ENCODE assay signal across 17 mouse cellular contexts in the genomic region with DNA sequence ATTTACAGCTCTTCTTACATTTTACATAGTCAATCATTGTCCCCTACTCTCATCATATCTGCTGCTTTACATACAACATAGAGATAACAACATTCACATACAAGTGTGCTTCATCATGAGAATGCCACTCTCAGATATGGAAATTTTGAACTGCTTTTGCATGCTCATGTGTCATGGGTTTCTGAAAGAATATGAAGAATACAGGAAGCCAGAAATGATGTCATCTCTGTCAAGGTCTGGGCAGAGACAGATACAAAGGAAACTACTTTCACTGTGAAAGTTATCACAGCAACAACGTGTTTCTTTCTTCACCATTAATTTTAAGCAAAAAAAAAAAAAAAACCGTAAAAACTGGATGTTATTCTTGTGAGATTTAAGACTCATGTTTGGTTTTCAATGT.
A peak's percentile ranks its signal among the peaks of the same experiment; 100 is the strongest.
DNase-seq lines count a peak whose midpoint lies in the region; TF ChIP-seq lines count a peak whose summit lies in the region.
"Had no signal": no experiment of that assay in that cellular context is flagged by ENCODE, and none has a peak within 500 bp of the region (broad histone marks: within the 10 kb centered on the region; RNA-seq: fewer than 3 reads in every experiment).

No protein-coding gene starts in this region.

- TF ChIP-seq EP300 in CH12.LX (IDR thresholded peaks at IDR 0.05; ENCODE audit: low read length): no peak

- H3K27me3 ChIP-seq in CH12.LX (replicated peaks): no peaks in the 10 kb centered on the region

- H3K9me3 ChIP-seq in CH12.LX (replicated peaks; ENCODE audit: low read length): no peaks in the 10 kb centered on the region
- H3K9me3 ChIP-seq: G1E had no signal

- no peak overlapping the region for H3K4me2 ChIP-seq in CH12.LX (ENCODE audit: insufficient read depth, low read depth, poor library complexity, severe bottlenecking)

- in situ Hi-C loops in CH12.LX (cut with MboI; ENCODE audit: low pct_ligation_motif_present, low pct_unique_long_range_greater_than_20kb, low sequenced_read_pairs): no loop called here

- H3K36me3 ChIP-seq in CH12.LX (replicated peaks in 1 of 2; ENCODE audit: control insufficient read depth in 1 of 2, insufficient read depth in 1 of 2, low read length in 1 of 2): no peaks in the 10 kb centered on the region
- H3K36me3 ChIP-seq: G1E had no signal

- no peak overlapping the region for H3K4me3 ChIP-seq in CH12.LX (replicated peaks in 1 of 3; ENCODE audit: low read depth in 2 of 3, low read length in 2 of 3, poor library complexity in 1 of 3)

- TF ChIP-seq POLR2A in CH12.LX (IDR thresholded peaks at IDR 0.05; ENCODE audit: low read depth, low read length): no peak

- DNase-seq in 416B (ENCODE audit: low read depth): peak; percentile 21
- peak; percentile 67 for DNase-seq in CH12.LX (ENCODE audit: extremely low read depth)
- DNase-seq in thymus, postnatal 25 days: no peak
- DNase-seq in kidney, adult 9 months: no peak
- DNase-seq: adrenal gland, adult 2 months; adrenal gland, adult 8-10 months; adrenal gland, postnatal 10 days; adrenal gland, postnatal 14 days; adrenal gland, postnatal 25 days; adrenal gland, postnatal 36 days; B cell, adult 2 months; cerebellum, adult 11 months; cerebellum, adult 11-12 months; cerebellum, adult 18-20 months; cerebellum, adult 2 months; cerebellum, adult 8-10 months had no signal

- TF ChIP-seq RAD21 in CH12.LX (IDR thresholded peaks at IDR 0.05; ENCODE audit: low read depth, low read length): no peak

- no peaks in the 10 kb centered on the region for H3K79me2 ChIP-seq in CH12.LX (replicated peaks; ENCODE audit: control insufficient read depth, extremely low read depth, insufficient read depth, poor library complexity, severe bottlenecking)

- H3K4me1 ChIP-seq in CH12.LX (ENCODE audit: control insufficient read depth in 1 of 2, insufficient read depth in 2 of 2): peaks cover 0 to 10% of the 10 kb centered on the region in 2 experiments; a peak in 2 of 4 replicates

- no peak overlapping the region for H3K27ac ChIP-seq in CH12.LX (ENCODE audit: insufficient read depth, low read depth)

- no peak overlapping the region for H3K9ac ChIP-seq in CH12.LX (ENCODE audit: insufficient read depth, low read depth)

- no peak for TF ChIP-seq CTCF in CH12.LX (conservative IDR thresholded peaks at IDR 0.05 in 1 of 2, IDR thresholded peaks at IDR 0.05 in 1 of 2; ENCODE audit: low read depth in 2 of 2, low read length in 2 of 2)

- dilution Hi-C loops in CH12.LX (cut with MboI; ENCODE audit: extremely low pct_ligation_motif_present, extremely low pct_unique_long_range_greater_than_20kb, low sequenced_read_pairs): no loop called here

TF ChIP-seq in CH12.LX, 34 proteins besides CTCF, POLR2A, EP300 and RAD21:
- no peak for TF ChIP-seq IRF4 (IDR thresholded peaks at IDR 0.05; ENCODE audit: low read depth, low read length)
- TF ChIP-seq JUND (conservative IDR thresholded peaks at IDR 0.05; ENCODE audit: low read depth, low read length): peak; percentile 51
- TF ChIP-seq ETS1 (conservative IDR thresholded peaks at IDR 0.05; ENCODE audit: low read depth, low read length): peak; percentile 23; the same call in 1 of the 2 replicates

Comparison
In these comparisons a context has a peak if more than half of its experiments do, and no peak if none do; other contexts are left out.
1. DNase-seq: peak in 416B (single experiment) and CH12.LX (single experiment); none in thymus, postnatal 25 days (single experiment) and kidney, adult 9 months (single experiment).